Mouse (Mus musculus) heart, adult 2 months (tissue): ENCODE results near the gene Ada.

Source experiments
- CTCF ChIP-seq: fragments of 200-600 bp; IDR thresholded peaks from 2 replicates; pipeline ENCODE4 v1.8.1; 2022; ENCODE audit warnings: antibody characterized with exemption, mild to moderate bottlenecking, moderate library complexity
- EP300 ChIP-seq: fragments of 200-500 bp; IDR thresholded peaks from 2 replicates; pipeline ENCODE4 v1.6.1; 2011; ENCODE audit warnings: low read depth, low read length, control low read depth; ENCODE audit not compliant: insufficient read depth
- POLR2A ChIP-seq: fragments of 200-500 bp; IDR thresholded peaks from 2 replicates; pipeline ENCODE4 v1.6.1; 2011; ENCODE audit warnings: mild to moderate bottlenecking, low read depth, low read length, control low read depth; ENCODE audit not compliant: insufficient read depth

- TF ChIP-seq CTCF (no peak), EP300 (no peak), POLR2A (no peak)
These were observed 11.4 kb upstream of the Ada start for GRCm38 (mm10) chr2:163761402-163761801.
